Comparison of ENCODE assay signal across 8 mouse cellular contexts in the genomic region with DNA sequence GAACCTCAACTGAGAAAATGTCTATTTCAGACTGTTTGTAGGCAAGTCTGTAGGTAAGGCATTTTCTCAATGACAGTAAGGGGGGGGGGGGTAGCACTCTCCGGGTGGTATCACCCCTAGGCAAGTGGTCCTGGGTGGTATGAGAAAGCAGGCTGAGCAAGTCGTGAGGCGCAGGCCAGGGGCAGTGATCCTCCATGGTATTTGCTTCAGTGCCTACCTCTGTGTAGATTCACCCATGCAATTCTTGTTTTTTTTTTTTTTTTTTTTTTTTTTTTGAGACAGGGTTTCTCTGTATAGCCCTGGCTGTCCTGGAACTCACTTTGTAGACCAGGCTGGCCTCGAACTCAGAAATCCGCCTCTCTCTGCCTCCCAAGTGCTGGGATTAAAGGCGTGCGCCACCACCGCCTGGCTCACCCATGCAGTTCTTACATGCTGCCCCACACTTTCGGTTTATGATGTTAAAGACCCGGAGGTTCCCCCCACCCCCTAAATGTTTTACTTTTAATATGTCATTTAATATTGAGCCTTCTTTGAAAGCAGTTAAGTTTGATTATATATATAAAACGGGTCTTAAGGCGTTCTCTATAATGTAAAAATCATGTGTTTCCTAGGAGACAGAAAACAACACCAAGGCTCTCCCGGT. TPM values are rescaled to one million over a fixed set of nuclear protein-coding genes. Genes with fewer than 3 reads are reported as not detected.
DNase-seq lines count a peak whose midpoint lies in the region; ATAC-seq lines count a peak whose summit lies in the region.

No protein-coding gene starts in this region.

- H3K9me3 ChIP-seq in liver, embryonic 11.5 days (ENCODE audit: control insufficient read depth, low read length) = no peaks in the 10 kb centered on the region

- peak overlapping the region; percentile 89 for H3K4me3 ChIP-seq in liver, embryonic 11.5 days (ENCODE audit: low read depth, low read length)

- H3K4me1 ChIP-seq in liver, embryonic 11.5 days (replicated peaks; ENCODE audit: control insufficient read depth, insufficient read depth, low read length) = peaks cover 6% of the 10 kb centered on the region

- peak overlapping the region; percentile 86 for H3K4me2 ChIP-seq in liver, embryonic 11.5 days

- ATAC-seq in liver, embryonic 11.5 days (replicated peaks; ENCODE audit: low FRiP score) = no peak

- DNase-seq in cerebellum, adult 9-11 months = peak; percentile 34
- DNase-seq in cerebellum, postnatal 10 days = no peak
- peak; percentile 16 for DNase-seq in thymus, postnatal 14 days
- DNase-seq in thymus, postnatal 4 days = no peak
- no peak for DNase-seq in liver, embryonic 11.5 days (ENCODE audit: low spot score)
- DNase-seq in adrenal gland, postnatal 25 days = no peak
- DNase-seq in gastrocnemius, postnatal 4 days (ENCODE audit: low spot score in 2 of 2) = no peak
- no peak for DNase-seq in layer of hippocampus, adult 9-10 months (ENCODE audit: low spot score)

- H3K27me3 ChIP-seq in liver, embryonic 11.5 days (replicated peaks; ENCODE audit: control insufficient read depth, insufficient read depth, low read length) = no peaks in the 10 kb centered on the region

- 27% methylated on average over 13 of the region's 13 CpGs for WGBS in liver, embryonic 11.5 days

- peaks cover 5% of the 10 kb centered on the region; the same call in 1 of the 2 replicates for H3K36me3 ChIP-seq in liver, embryonic 11.5 days (ENCODE audit: control insufficient read depth, insufficient read depth, low read length)

- peak overlapping the region; percentile 89 for H3K9ac ChIP-seq in liver, embryonic 11.5 days (ENCODE audit: low read depth, low read length)

- H3K27ac ChIP-seq in liver, embryonic 11.5 days (ENCODE audit: low read depth, low read length) = peak overlapping the region; percentile 67; the same call in 1 of the 2 replicates

RNA-seq across cellular contexts. Expression of gene Cfap298, which starts 1.3 kb away (rescaled TPM):
- polyA plus RNA-seq in liver, embryonic 11.5 days (2014; fragmentation: Nextera tagmentation; extraction: Ambion mirVana) = 62.5 and 72.1 TPM in 2 replicates
- 27.7 and 31.5 TPM in 2 replicates for total RNA-seq in adrenal gland, postnatal 25 days (2021)
- total RNA-seq in gastrocnemius, postnatal 4 days (2021) = 10 to 100 TPM; 19.1 to 28.2 TPM

Comparison
In these comparisons a context has a peak if more than half of its experiments do, and no peak if none do; other contexts are left out.
1. DNase-seq: peak in cerebellum, adult 9-11 months (single experiment) and thymus, postnatal 14 days (single experiment); none in cerebellum, postnatal 10 days (0 of 2), thymus, postnatal 4 days (single experiment), liver, embryonic 11.5 days (single experiment), adrenal gland, postnatal 25 days (single experiment), gastrocnemius, postnatal 4 days (0 of 2) and layer of hippocampus, adult 9-10 months (single experiment).